Mouse (Mus musculus): Measurements from ENCODE around the gene Gm14569.

DNA sequence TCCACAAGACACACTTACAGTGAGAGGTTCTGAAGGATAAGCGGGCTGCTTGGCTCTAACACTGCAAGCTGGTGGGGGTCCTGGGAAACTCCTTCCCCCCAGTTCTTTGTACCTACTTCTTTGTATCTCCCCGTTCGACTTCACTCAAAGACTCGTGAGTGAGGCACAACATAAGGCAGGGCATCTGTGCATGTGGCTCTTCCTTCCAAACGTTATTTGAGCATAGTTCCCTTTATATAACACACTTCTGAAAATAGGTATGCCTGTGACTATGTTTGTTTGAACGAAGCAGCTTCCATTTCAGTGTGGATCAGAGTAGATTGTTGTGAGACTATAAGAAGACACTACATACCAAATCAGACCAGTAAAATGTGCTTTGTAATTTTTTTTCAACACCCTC is 99.0 kb downstream of the Gm14569 start:
- TF ChIP-seq MAX (IDR thresholded peaks at IDR 0.05) (no peak), CTCF (IDR thresholded peaks at IDR 0.05; ENCODE audit: control insufficient read depth, insufficient read depth, insufficient read length) (no peak), MYOG (IDR thresholded peaks at IDR 0.05; ENCODE audit: control insufficient read depth, extremely low read depth, insufficient read length) (no peak)

All from C2C12 (cell line).